Mouse (Mus musculus): Measurements from ENCODE around the gene 4931429L15Rik.
"Not testable (repeated sequence)": the region's sequence is repeated elsewhere in the genome, so short reads cannot be mapped to it uniquely, and the experiment has no call there.

4931429L15Rik gene

DNA sequence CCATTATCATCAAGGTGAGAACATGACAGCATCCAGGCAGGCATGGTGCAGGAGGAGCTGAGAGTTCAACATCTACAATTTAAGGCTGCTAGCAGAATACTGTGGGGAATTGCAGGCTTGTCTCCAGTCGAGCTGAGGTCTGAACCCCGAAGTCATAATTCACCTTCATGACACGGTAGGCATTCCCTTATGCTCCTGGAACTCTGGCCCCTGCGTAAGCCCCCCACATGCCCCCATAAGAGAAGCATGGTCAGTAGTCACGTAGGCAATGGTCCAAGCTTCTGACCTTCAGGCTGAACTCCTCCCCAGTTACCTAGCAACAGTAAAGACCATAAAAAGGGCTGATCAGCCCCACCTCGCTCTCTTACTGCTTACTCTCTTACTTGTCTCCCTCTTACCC, at the start of gene 4931429L15Rik:
Gene 4931429L15Rik, minus strand, starts transcription at position 101 of the 400 bp plus-strand sequence.
- DNase-seq = not testable (repeated sequence)

- no peak for DNase-seq
Measured at GRCm38 (mm10) chr9:46362459-46362858, 42.7 kb upstream of the 4931429L15Rik start.

- DNase-seq = no peak
Measured at GRCm38 (mm10) chr9:46361461-46362111, 41.8 kb upstream of the 4931429L15Rik start.

GRCm38 (mm10) chr9:46353992-46354391, 34.2 kb upstream of the 4931429L15Rik start:
- peak; percentile 58 for DNase-seq

- no peak for DNase-seq
Measured at GRCm38 (mm10) chr9:46353330-46353724, 33.5 kb upstream of the 4931429L15Rik start.

- no peak for DNase-seq
Measured at GRCm38 (mm10) chr9:46352651-46353329, 33.0 kb upstream of the 4931429L15Rik start.

- DNase-seq = no peak
Measured at GRCm38 (mm10) chr9:46350451-46350981, 30.7 kb upstream of the 4931429L15Rik start.

- no peak for DNase-seq
Measured at GRCm38 (mm10) chr9:46345887-46346665, 26.3 kb upstream of the 4931429L15Rik start.

GRCm38 (mm10) chr9:46339051-46339652, 19.4 kb upstream of the 4931429L15Rik start:
- DNase-seq = no peak

DNA sequence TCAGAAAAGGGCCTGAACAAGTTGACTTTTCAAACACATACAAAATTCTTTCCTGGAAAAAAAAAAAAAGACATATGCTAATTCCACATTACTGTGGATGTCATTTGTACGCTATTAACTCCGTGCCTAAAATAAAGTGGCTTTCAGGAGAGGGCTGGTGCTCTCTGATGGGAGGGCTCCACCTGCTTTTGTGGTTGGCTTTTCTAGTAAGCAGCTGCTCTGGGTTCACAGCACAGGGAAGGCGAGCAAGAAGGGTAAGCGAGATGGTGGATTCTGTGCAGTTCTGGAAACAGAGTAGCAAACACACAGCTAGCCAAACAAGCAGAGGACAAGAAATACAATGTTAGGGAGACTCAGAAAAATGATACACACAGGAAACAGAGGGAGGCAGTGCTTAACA, 18.6 kb upstream of the 4931429L15Rik start:
- no peak for DNase-seq

DNA sequence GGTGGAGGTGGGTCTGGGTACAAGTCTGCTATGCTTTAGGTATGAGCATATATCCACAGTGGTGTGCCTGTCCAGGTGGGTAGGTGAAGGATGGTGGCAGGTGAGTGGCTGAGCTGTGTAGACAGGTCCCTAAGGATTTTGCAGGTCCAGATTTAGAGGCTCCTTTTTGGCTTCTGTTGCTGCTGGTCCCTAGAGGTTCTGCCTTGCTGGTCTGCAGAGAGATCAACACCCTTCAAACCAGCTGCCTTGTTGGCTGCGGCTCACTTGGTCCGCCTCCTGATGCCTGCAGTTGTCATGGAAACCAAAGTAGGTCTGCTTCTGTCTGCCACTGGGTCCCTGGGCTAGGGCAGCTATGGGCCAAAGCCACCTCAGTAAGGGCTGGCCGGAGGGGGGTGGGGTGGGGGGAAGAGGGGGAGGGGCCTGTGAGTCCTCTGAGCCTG, 18.1 kb upstream of the 4931429L15Rik start:
- peak; percentile 60 for DNase-seq

GRCm38 (mm10) chr9:46337331-46337730, 17.5 kb upstream of the 4931429L15Rik start:
- no peak for DNase-seq

- not testable (repeated sequence) for DNase-seq
Measured at GRCm38 (mm10) chr9:46336294-46336693, 16.5 kb upstream of the 4931429L15Rik start.

DNA sequence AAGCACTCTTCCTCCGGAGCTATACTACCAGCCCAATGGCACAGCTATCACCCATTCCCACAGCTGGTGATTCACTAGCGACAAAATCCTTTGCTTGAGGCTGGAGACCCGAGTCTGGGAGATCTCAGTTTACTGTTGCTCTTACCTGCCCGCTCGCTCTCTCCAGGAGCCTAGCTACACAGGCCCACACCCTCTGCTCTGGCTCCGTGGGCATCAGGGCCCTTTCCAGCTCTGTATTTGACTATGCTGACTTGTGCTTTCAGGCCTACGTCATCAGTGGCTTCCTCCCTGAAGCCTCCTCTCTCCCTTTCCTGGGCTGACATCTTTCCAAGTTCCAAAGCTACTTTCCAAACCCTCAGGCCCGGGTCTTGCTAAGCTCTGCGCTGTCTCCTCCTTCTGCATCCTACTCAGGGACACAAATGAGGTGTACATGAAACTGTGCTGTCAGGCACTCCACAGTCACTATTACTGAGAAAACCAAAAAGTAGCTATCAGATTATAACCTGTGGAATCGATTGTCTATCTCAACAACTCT, 15.7 kb upstream of the 4931429L15Rik start:
- no peak for DNase-seq

DNA sequence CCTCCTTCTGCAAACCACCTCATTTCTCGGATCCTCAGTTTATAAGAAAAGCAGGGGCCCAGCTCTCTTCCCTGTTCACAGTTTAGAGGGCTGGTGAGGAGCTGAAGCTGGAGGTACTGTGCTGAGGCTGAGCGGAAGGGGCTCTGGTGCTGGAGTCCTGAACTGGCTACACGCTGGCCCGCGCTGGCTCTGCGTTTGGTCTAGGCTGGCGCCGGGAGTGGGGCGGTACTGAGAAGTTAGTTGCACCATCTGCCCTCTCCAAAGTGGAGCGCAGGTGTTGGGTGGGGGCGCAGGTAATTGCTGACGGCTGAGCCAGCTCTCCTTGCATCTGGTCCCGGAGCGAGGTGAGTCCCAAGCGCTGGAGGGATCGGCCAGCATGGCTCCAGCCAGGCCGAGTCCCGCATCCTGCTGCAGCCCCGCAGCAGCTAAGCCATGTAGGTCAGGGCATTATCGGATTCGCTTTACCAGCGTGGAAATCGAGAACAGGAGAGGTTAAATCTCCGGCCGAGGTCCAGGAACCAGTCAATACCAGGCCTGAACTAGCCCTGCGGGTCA, 14.8 kb upstream of the 4931429L15Rik start:
- no peak for DNase-seq

- no peak for DNase-seq
Measured at GRCm38 (mm10) chr9:46331301-46331700, 11.5 kb upstream of the 4931429L15Rik start.

DNA sequence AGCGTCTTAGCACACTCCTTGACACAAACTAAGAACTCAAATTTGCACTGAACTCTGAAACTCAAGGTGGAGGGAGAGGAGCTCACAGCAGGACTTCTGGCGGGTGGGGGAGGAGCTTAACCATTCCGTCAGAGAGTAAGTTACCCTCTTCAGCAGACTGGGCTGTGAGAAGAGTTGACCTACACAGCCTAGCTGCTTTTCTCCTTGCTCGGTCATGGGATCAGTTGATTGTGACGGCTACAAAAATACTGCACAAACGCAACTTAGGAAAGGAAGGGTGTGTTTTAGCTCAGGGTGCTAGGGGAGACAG, 10.8 kb upstream of the 4931429L15Rik start:
- no peak for DNase-seq

DNA sequence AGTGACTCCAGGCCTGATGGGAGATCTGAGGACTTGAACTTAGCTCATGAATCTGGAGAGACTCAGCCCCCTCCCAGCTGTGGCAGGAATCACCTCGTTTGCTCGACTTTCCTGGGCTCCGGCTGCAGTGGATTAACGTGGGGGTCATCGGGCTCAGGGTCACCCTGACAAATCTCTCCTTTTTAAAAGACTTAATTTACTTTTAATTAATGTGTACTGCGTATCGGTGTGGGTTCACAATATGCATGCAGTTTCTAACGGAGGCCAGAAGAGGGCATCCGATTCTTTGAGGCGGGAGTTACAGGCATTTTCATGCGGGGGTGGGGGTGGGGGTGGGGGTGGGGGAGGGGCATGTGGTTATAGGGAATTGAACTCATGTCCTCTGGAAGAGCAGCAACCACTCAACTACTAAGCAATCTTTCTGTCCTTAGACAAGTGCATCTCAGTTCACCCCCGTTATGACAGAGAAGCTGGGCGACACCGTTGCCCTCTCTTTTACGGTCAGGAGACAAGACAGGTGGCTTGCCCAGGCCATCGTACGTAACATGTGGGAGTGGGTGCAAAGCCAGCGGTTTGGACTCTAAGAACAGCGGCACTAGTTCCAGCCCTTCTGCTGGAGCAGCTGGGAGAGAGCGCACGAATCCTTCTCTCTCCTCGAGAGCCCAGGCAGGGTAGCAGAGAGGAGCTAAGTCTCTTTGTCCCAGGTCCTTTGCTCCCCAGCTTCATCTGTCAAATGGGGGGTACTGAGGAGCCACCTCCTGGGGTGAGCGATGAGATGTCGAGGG, 10.2 kb upstream of the 4931429L15Rik start:
- no peak for DNase-seq

GRCm38 (mm10) chr9:46329250-46329648, 9.5 kb upstream of the 4931429L15Rik start:
- DNase-seq = no peak

DNA sequence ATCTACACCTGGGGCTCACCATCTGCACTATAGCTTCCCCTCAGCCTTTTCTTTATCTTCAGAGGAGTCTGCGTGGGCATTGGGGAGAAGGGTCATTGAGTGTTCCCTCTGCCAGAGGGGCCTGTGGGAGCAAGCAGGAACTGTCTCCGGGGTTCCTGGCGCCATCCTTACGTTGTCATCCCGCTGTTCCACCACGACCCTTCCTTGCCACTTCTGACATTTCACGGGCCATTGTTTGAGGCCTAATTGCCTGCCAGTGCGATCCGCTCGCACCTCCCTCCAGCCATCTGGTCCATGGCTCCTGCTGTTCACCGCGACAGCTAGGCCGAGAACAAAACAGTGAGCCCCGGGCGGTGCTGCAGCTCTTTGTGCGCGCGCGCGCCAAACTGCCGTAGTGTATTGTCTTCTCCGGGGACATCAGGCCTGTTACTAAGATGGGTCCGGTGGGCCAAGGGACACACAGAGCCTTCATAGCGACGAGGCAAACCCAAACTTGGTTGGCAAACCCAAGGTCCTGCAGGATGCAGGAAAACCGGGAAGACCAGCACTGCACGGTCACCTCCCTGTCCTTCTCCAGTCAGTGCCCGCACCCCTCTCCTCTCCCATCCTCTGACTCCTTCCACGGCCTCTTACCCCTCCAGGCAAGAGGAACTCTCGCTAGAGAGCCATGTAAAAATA, 8.9 kb upstream of the 4931429L15Rik start:
- DNase-seq = peak; percentile 63

All from right cerebral cortex, postnatal 25 days (tissue).